Mouse (Mus musculus) forebrain, postnatal 0 days (tissue): Measurements from ENCODE around the gene Phactr2. TPM values are rescaled to one million over a fixed set of nuclear protein-coding genes. Genes with fewer than 3 reads are reported as not detected.
"Not testable (repeated sequence)": the region's sequence is repeated elsewhere in the genome, so short reads cannot be mapped to it uniquely, and the experiment has no call there.

Source experiments
- ATAC-seq: fragments of 200-750 bp; cut with Nextera tagmentation; 2 replicates; pipeline ENCODE4 v1.8.0; 2017; ENCODE audit warnings: mild to moderate bottlenecking, moderate library complexity
- DNase-seq: peaks from one replicate; pipeline ENCODE4 v3.0.0-alpha.2; 2015
- H3K27ac ChIP-seq: fragments of 300-500 bp; sonication (generic); 2 replicates; pipeline ENCODE4 v1.5.1; 2014; ENCODE audit warnings: low read depth, mild to moderate bottlenecking, antibody characterized with exemption, low read length, moderate library complexity, mixed read lengths
- H3K27me3 ChIP-seq: fragments of 300-500 bp; sonication (generic); 2 replicates; pipeline ENCODE4 v1.6.1; 2014; ENCODE audit warnings: mild to moderate bottlenecking, low read length, mixed read lengths; ENCODE audit not compliant: insufficient read depth
- H3K36me3 ChIP-seq: fragments of 300-500 bp; sonication (generic); 2 replicates; pipeline ENCODE4 v1.6.1; 2014; ENCODE audit warnings: mild to moderate bottlenecking, moderate library complexity; ENCODE audit not compliant: insufficient read depth
- H3K4me1 ChIP-seq: fragments of 300-500 bp; sonication (generic); 2 replicates; pipeline ENCODE4 v1.6.1; 2014; ENCODE audit warnings: antibody characterized with exemption; ENCODE audit not compliant: insufficient read depth
- H3K4me2 ChIP-seq: fragments of 300-500 bp; sonication (generic); 2 replicates; pipeline ENCODE4 v1.6.1; 2014; ENCODE audit warnings: low read depth, mild to moderate bottlenecking, moderate library complexity
- H3K4me3 ChIP-seq: fragments of 300-500 bp; sonication (generic); 2 replicates; pipeline ENCODE4 v1.5.1; 2014; ENCODE audit warnings: low read depth, low read length, mixed read lengths
- H3K9ac ChIP-seq: fragments of 300-500 bp; sonication (generic); 2 replicates; pipeline ENCODE4 v1.6.1; 2014; ENCODE audit warnings: mild to moderate bottlenecking
- H3K9me3 ChIP-seq: fragments of 300-500 bp; sonication (generic); 2 replicates; pipeline ENCODE4 v1.6.1; 2016; ENCODE audit warnings: low read length
- CTCF ChIP-seq: sonication (generic); IDR thresholded peaks from 2 replicates; pipeline ENCODE4 v1.5.1; 2016; ENCODE audit warnings: antibody characterized with exemption, control low read depth, low read depth
- WGBS: fragments of 180-500 bp; shearing (Covaris S2); extraction: QIAGEN DNeasy Blood & Tissue Kit; methylation state at CpG from one replicate; pipeline ENCODE4 v1.1.7; 2014; 5-methylcytosine and 5-hydroxymethylcytosine counted together
- polyA plus RNA-seq: library from polyadenylated mRNA; unstranded; fragments of >200 nt; fragmentation: Nextera tagmentation; extraction: Ambion mirVana; gene quantifications from 2 replicates; pipeline ENCODE4 v1.2.1, GENCODE M21; 2015
- total RNA-seq: library from RNA; depleted of rRNA; stranded (reverse); fragments of >200 nt; gene quantifications from 2 replicates; pipeline ENCODE4 v1.2.3, GENCODE M21; 2014; rRNA removed

The Phactr2 gene
- 6.9 and 10.5 TPM in 2 replicates for total RNA-seq
- 4.4 and 8.1 TPM in 2 replicates for polyA plus RNA-seq

- H3K4me1 ChIP-seq = 0 out of 2 replicates have a peak, but pooled peaks cover 5% of the 10 kb centered on the region
- H3K9ac ChIP-seq = peak within 1 kb of the TSS; percentile 66
- DNase-seq (peak; percentile 26), ATAC-seq (peak; percentile 84)
- peak within 1 kb of the TSS; percentile 99 for H3K4me2 ChIP-seq
- WGBS = 2% methylated on average over 70 of the region's 71 CpGs
- H3K36me3 ChIP-seq = no peaks in the 10 kb centered on the region
- no peak within 1 kb of the TSS; the same call in 1 of the 2 replicates for H3K27ac ChIP-seq
- H3K4me3 ChIP-seq = peak within 1 kb of the TSS; percentile 62
- no peaks in the 10 kb centered on the region for H3K9me3 ChIP-seq
- H3K27me3 ChIP-seq = peaks cover 5% of the 10 kb centered on the region
- TF ChIP-seq CTCF = no peak
These were observed at the start of gene Phactr2 for GRCm38 (mm10) chr10:13473833-13474567. Phactr2 (minus strand) TSS chr10:13474412.

- no peaks in the 10 kb centered on the region for H3K27me3 ChIP-seq
- H3K36me3 ChIP-seq = peaks cover 5% of the 10 kb centered on the region; the same call in 1 of the 2 replicates
- no peaks in the 10 kb centered on the region for H3K4me1 ChIP-seq
- no peak overlapping the region for H3K4me3 ChIP-seq
- H3K9ac ChIP-seq = no peak overlapping the region
- H3K9me3 ChIP-seq = no peaks in the 10 kb centered on the region
- no peak for ATAC-seq
- no peak for TF ChIP-seq CTCF
- 86% methylated on average over 4 of the region's 4 CpGs for WGBS
- H3K4me2 ChIP-seq = no peak overlapping the region
- DNase-seq = no peak
- no peak overlapping the region for H3K27ac ChIP-seq
These were observed 47.6 kb upstream of the Phactr2 start for GRCm38 (mm10) chr10:13521857-13522256.

GRCm38 (mm10) chr10:13502371-13502770 lies 28.2 kb upstream of the Phactr2 start:
- WGBS = 89% methylated on average over 8 of the region's 8 CpGs
- TF ChIP-seq CTCF = no peak
- ATAC-seq (no peak), DNase-seq (no peak)
- no peaks in the 10 kb centered on the region for H3K27me3 ChIP-seq
- H3K4me1 ChIP-seq = 0 out of 2 replicates have a peak, but pooled peaks cover 4% of the 10 kb centered on the region
- H3K36me3 ChIP-seq = no peaks in the 10 kb centered on the region; the same call in 1 of the 2 replicates
- no peak overlapping the region for H3K4me2 ChIP-seq
- no peak overlapping the region for H3K4me3 ChIP-seq
- no peaks in the 10 kb centered on the region for H3K9me3 ChIP-seq
- H3K27ac ChIP-seq = no peak overlapping the region
- no peak overlapping the region for H3K9ac ChIP-seq

- DNase-seq = peak; percentile 8
- not testable (repeated sequence) for H3K4me1 ChIP-seq, H3K9me3 ChIP-seq, H3K36me3 ChIP-seq, H3K27ac ChIP-seq, ATAC-seq, H3K27me3 ChIP-seq
- Histone ChIP-seq H3K9ac (peak overlapping the region; percentile 68), H3K4me3 (peak overlapping the region; percentile 54), H3K4me2 (peak overlapping the region; percentile 72)
- 48% methylated on average over 4 of the region's 4 CpGs for WGBS
These were observed 27.3 kb upstream of the Phactr2 start for GRCm38 (mm10) chr10:13501533-13501932.

- peak overlapping the region; percentile 68 for H3K9ac ChIP-seq
- no peaks in the 10 kb centered on the region; the same call in 1 of the 2 replicates for H3K36me3 ChIP-seq
- H3K4me1 ChIP-seq = 0 out of 2 replicates have a peak, but pooled peaks cover 4% of the 10 kb centered on the region
- H3K4me3 ChIP-seq = peak overlapping the region; percentile 54
- no peaks in the 10 kb centered on the region for H3K27me3 ChIP-seq
- ATAC-seq (peak; percentile 95), DNase-seq (peak; percentile 92)
- WGBS = 1% methylated on average over 30 of the region's 30 CpGs
- TF ChIP-seq CTCF = no peak
- H3K4me2 ChIP-seq = peak overlapping the region; percentile 72
- no peaks in the 10 kb centered on the region for H3K9me3 ChIP-seq
- no peak overlapping the region for H3K27ac ChIP-seq
These were observed 26.8 kb upstream of the Phactr2 start for GRCm38 (mm10) chr10:13500938-13501496.

- DNase-seq (no peak), ATAC-seq (no peak)
- no peak for TF ChIP-seq CTCF
- H3K27ac ChIP-seq = no peak overlapping the region
- 0 out of 2 replicates have a peak, but pooled peaks cover 4% of the 10 kb centered on the region for H3K4me1 ChIP-seq
- WGBS = 54% methylated on average over 9 of the region's 9 CpGs
- H3K4me2 ChIP-seq = peak overlapping the region; percentile 72
- peak overlapping the region; percentile 54 for H3K4me3 ChIP-seq
- H3K36me3 ChIP-seq = no peaks in the 10 kb centered on the region; the same call in 1 of the 2 replicates
- H3K27me3 ChIP-seq = no peaks in the 10 kb centered on the region
- H3K9me3 ChIP-seq = no peaks in the 10 kb centered on the region
- H3K9ac ChIP-seq = peak overlapping the region; percentile 68
These were observed 26.3 kb upstream of the Phactr2 start for GRCm38 (mm10) chr10:13500473-13500872.

- Histone ChIP-seq H3K4me3 (no peak within 1 kb of the TSS), H3K36me3 (no peaks in the 10 kb centered on the region; the same call in 1 of the 2 replicates), H3K4me1 (0 out of 2 replicates have a peak, but pooled peaks cover 4% of the 10 kb centered on the region), H3K4me2 (no peak within 1 kb of the TSS), H3K9me3 (no peaks in the 10 kb centered on the region), H3K27me3 (no peaks in the 10 kb centered on the region), H3K27ac (no peak within 1 kb of the TSS), H3K9ac (no peak within 1 kb of the TSS)
- 86% methylated on average over 2 of the region's 2 CpGs for WGBS
- ATAC-seq (no peak), DNase-seq (no peak)
- TF ChIP-seq CTCF = no peak
These were observed 25.1 kb upstream of the Phactr2 start, which contains the start of gene Fuca2 for GRCm38 (mm10) chr10:13499331-13499730. Fuca2 (plus strand) TSS chr10:13499540.
